Mouse (Mus musculus) small intestine, adult 2 months (tissue): Measurements from ENCODE around the gene Tm6sf1.

ENCODE experiments used
- CTCF ChIP-seq: fragments of 200-500 bp; IDR thresholded peaks from 2 replicates; pipeline ENCODE4 v1.5.1; 2012; ENCODE audit warnings: low read depth, mild to moderate bottlenecking, control low read depth, inconsistent platforms, low read length, moderate library complexity, mixed read lengths; ENCODE audit not compliant: insufficient replicate concordance, insufficient read length; ENCODE audit errors: extremely low read depth
- POLR2A ChIP-seq: fragments of 200-500 bp; IDR thresholded peaks from 2 replicates; pipeline ENCODE4 v1.6.1; 2012; ENCODE audit warnings: low read depth, mild to moderate bottlenecking, control low read depth, inconsistent platforms, low read length, moderate library complexity

- TF ChIP-seq POLR2A (no peak), CTCF (no peak)
Measured at GRCm38 (mm10) chr7:81834847-81835246, 24.0 kb upstream of the Tm6sf1 start.
